Mouse (Mus musculus): ENCODE results near the gene Asmt.
A peak's percentile ranks its signal among the peaks of the same experiment; 100 is the strongest.

The Asmt gene

GRCm38 (mm10) chrX:170672594-170673092 is at the start of gene Asmt:
TSS of gene Asmt (plus strand) at chrX:170672644.
- DNase-seq: peak in 1 of 2 experiments; percentile 22

- peak in 1 of 2 experiments; percentile 43 for DNase-seq
Observed at GRCm38 (mm10) chrX:170673233-170673951, 948 bp downstream of the Asmt start.

DNA sequence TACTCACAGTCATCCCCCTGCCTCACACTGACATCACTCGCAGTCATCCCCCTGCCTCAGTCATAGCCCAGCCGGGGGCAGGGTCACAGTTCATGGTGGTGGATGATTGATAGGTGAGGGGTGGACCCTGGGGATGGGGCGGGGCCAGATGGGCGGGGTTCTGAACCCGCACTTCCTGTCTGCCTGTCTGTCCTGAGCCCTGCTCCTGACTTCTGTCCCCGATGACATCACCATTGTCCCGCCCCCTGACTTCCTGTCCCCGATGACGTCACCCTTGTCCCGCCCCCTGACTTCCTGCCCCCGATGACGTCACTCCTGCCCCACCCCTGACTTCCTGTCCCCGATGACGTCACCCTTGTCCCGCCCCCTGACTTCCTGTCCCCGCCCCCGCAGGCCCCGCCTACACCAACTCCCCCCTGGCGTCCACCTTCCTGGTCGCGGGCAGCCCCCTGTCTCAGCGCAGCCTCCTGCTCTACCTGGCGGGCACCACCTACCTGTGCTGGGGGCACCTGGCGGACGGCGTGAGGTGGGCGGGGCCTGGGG is 1.9 kb downstream of the Asmt start:
- DNase-seq: peak; percentile 48 to 58

- DNase-seq: peak in 1 of 2 experiments; percentile 41
Observed at GRCm38 (mm10) chrX:170674885-170675876, 2.7 kb downstream of the Asmt start.

- DNase-seq: peak in 1 of 2 experiments; percentile 1
Observed at GRCm38 (mm10) chrX:170675923-170676605, 3.6 kb downstream of the Asmt start.

GRCm38 (mm10) chrX:170676606-170677239 is 4.3 kb downstream of the Asmt start:
- DNase-seq: peak in 1 of 2 experiments; percentile 18

DNA sequence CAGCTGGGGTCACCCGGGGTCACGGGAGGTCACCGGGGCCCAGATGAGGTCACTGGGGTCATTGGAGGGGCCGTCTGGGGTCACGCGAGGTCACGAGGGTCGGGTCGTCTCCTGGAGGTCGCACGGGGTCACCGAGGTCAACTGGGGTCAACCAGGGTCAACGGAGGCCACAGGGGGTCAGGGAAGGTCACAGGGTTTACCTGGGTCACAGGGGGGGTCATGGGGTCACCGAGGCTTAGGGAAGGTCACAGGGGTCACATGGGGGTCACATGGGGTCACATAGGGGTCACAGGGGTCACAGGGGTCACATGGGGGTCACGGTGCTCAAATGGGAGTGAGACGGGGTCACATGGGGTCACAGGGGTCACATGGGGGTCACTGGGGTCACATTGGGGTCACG is 4.8 kb downstream of the Asmt start:
- DNase-seq: no peak

DNA sequence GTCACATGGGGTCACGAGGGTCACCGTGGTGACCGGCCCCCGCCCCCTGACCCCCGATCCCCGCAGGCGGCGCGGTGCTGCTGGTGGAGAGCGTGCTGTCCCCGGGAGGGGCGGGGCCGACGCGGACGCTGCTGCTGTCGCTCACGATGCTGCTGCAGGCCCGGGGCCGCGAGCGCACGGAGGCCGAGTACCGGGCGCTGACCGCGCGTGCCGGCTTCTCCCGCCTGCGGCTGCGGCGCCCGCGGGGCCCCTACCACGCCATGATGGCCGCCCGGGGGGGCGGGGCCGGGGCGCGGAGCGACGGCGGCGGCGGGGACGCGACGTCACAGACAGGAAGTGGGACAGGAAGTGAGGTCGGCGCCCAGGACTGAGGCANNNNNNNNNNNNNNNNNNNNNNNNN is 5.2 kb downstream of the Asmt start:
- peak; percentile 14 to 19 for DNase-seq
